Mouse (Mus musculus) lung, embryonic 14.5 days (tissue): Measurements from ENCODE around the gene Ppp2ca. TPM values are rescaled to one million over a fixed set of nuclear protein-coding genes. Genes with fewer than 3 reads are reported as not detected.
A peak's percentile ranks its signal among the peaks of the same experiment; 100 is the strongest.

ENCODE experiments used
- ATAC-seq: fragments of 200-750 bp; cut with Nextera tagmentation; 2 replicates; pipeline ENCODE4 v1.8.0; 2017; ENCODE audit warnings: mild to moderate bottlenecking, moderate TSS enrichment, moderate library complexity; ENCODE audit not compliant: insufficient read depth
- DNase-seq: peaks from one replicate; pipeline ENCODE4 v3.0.0-alpha.2; 2015
- H3K27ac ChIP-seq: fragments of 300-500 bp; sonication (generic); 2 replicates; pipeline ENCODE4 v1.5.1; 2014; ENCODE audit warnings: low read depth, mild to moderate bottlenecking, moderate library complexity
- H3K27me3 ChIP-seq: fragments of 300-500 bp; sonication (generic); 2 replicates; pipeline ENCODE4 v1.6.1; 2014; ENCODE audit warnings: low read length, control low read depth; ENCODE audit not compliant: insufficient read depth
- H3K36me3 ChIP-seq: fragments of 300-500 bp; sonication (generic); 2 replicates; pipeline ENCODE4 v1.6.1; 2014; ENCODE audit warnings: control low read depth; ENCODE audit not compliant: insufficient read depth
- H3K4me1 ChIP-seq: fragments of 300-500 bp; sonication (generic); 2 replicates; pipeline ENCODE4 v1.6.1; 2014; ENCODE audit warnings: antibody characterized with exemption, control low read depth; ENCODE audit not compliant: insufficient read depth
- H3K4me2 ChIP-seq: fragments of 300-500 bp; sonication (generic); 2 replicates; pipeline ENCODE4 v1.6.1; 2014; ENCODE audit warnings: mild to moderate bottlenecking
- H3K4me3 ChIP-seq: fragments of 300-500 bp; sonication (generic); 2 replicates; pipeline ENCODE4 v1.5.1; 2014; ENCODE audit warnings: low read depth, low read length
- H3K9ac ChIP-seq: fragments of 300-500 bp; sonication (generic); 2 replicates; pipeline ENCODE4 v1.6.1; 2014
- H3K9me3 ChIP-seq: fragments of 300-500 bp; sonication (generic); 2 replicates; pipeline ENCODE4 v1.6.1; 2016; ENCODE audit warnings: low read depth, low read length, control low read depth
- CTCF ChIP-seq: IDR thresholded peaks from 2 replicates; pipeline ENCODE4 v1.5.1; 2016; ENCODE audit warnings: antibody characterized with exemption, low read depth
- WGBS: fragments of 180-500 bp; shearing (Covaris S2); extraction: QIAGEN DNeasy Blood & Tissue Kit; methylation state at CpG from one replicate; pipeline ENCODE4 v1.1.7; 2014; 5-methylcytosine and 5-hydroxymethylcytosine counted together
- polyA plus RNA-seq: library from polyadenylated mRNA; unstranded; fragments of >200 nt; fragmentation: Nextera tagmentation; extraction: Ambion mirVana; gene quantifications from 2 replicates; pipeline ENCODE4 v1.2.1, GENCODE M21; 2014

Ppp2ca gene
- polyA plus RNA-seq = 94.0 and 95.3 TPM in 2 replicates

DNA sequence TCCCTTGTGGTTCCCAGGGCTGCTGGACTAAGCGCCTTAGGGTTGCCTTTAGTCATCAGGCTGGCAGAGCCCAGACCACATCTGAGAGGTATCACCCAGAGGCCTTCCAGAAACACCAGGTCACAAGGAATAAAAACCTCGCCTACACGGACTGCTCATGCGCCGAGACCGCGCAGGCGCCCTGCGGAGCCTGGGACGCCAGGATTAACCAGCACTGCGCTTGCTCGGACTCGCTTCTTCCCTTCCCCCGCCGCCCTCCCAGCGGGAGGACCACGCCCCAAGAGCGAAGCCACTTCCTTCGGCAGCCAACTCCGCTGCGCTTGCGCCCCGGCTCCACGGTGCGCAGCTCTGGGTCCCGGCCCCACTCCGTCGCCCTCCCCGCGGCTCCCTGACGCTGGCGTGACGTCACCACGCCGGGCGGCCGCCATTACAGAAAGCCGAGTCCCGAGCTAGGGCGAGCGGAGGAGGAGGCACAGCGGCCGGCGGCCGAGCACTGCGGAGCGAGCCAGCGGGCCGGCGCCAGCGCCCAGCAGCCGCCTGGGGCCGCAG lies at the start of gene Ppp2ca:
Ppp2ca (plus strand) TSS at position 284 of the 549 bp plus-strand sequence.
- under 1% methylated on average over 53 of the region's 53 CpGs for WGBS
- ATAC-seq (peak; percentile 98), DNase-seq (peak; percentile 100)
- H3K4me3 ChIP-seq = peak within 1 kb of the TSS; percentile 98
- H3K4me1 ChIP-seq = peaks cover 8% of the 10 kb centered on the region; the same call in 1 of the 2 replicates
- peak within 1 kb of the TSS; percentile 99 for H3K27ac ChIP-seq
- H3K9ac ChIP-seq = peak within 1 kb of the TSS; percentile 99
- TF ChIP-seq CTCF = no peak
- no peaks in the 10 kb centered on the region for H3K9me3 ChIP-seq
- H3K36me3 ChIP-seq = 0 out of 2 replicates have a peak, but pooled peaks cover 4% of the 10 kb centered on the region
- peak within 1 kb of the TSS; percentile 88 for H3K4me2 ChIP-seq
- H3K27me3 ChIP-seq = no peaks in the 10 kb centered on the region

DNA sequence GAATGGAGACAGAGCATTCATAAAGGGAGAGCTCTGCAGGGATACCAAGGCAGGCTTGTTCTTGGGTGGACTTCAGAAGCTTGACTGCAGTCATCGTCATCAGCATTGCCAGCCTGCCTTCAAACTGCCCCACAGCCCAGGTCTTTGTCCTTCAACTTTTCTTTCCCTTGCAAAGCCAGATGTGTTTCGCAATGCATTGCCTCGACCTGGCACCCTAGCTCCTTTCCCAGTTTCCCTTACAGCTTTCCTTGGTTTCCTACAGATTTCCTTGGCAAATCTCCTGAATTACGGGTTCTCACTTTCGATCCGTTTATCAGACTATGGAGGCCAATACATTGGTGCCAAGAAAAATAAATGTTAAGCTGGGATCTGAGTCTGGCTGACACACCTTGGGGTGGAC lies 45.1 kb upstream of the Ppp2ca start:
- no peak for TF ChIP-seq CTCF
- Histone ChIP-seq H3K9me3 (no peaks in the 10 kb centered on the region), H3K9ac (no peak overlapping the region), H3K27ac (no peak overlapping the region), H3K27me3 (no peaks in the 10 kb centered on the region), H3K4me2 (no peak overlapping the region), H3K4me3 (no peak overlapping the region), H3K4me1 (no peaks in the 10 kb centered on the region), H3K36me3 (no peaks in the 10 kb centered on the region)
- no peak for ATAC-seq
- 71% methylated on average over 6 of the region's 6 CpGs for WGBS
- DNase-seq = no peak

DNA sequence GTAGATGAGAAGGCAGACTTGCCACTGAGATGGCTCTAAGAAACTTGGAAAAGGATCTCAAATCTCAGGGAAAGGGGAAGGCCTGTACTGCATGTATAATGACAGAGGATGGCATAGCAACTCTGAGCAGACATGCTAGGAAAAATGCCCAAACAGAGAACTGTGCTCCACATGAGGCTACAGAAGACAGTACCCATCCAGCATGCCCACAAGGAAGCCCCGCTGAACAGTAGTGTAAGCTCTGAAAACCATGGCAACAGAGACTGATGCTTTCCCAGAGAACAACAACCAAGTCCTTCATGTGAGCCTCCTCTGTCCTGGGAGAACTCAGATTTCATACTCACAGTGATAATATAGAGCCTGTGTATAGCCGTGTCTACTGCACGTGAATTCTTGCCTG lies 43.8 kb upstream of the Ppp2ca start:
- Histone ChIP-seq H3K9ac (no peak overlapping the region), H3K4me3 (no peak overlapping the region), H3K36me3 (no peaks in the 10 kb centered on the region), H3K4me2 (no peak overlapping the region), H3K27me3 (no peaks in the 10 kb centered on the region), H3K27ac (no peak overlapping the region), H3K9me3 (no peaks in the 10 kb centered on the region), H3K4me1 (no peaks in the 10 kb centered on the region)
- WGBS = 85% methylated on average over 3 of the region's 3 CpGs
- TF ChIP-seq CTCF = no peak
- DNase-seq (no peak), ATAC-seq (no peak)

DNA sequence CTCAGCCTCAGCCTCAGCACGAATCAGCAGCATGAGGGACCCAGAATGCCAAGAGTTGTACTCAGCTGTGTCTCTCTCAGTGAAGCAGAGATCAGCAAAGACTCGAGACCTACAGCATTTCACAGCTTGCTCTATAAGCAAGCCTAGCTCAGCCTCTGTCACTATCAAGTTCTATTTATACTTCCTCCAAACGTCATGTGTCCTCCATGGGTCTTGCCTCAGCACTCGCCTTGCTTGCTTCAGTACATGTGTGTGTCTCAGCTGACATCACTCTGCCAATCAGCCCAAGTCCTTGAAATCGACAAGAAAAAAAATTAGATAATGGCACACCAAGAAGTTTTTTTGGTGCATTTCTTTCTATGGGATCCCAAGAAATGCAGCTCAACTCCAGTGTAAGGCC lies 42.3 kb upstream of the Ppp2ca start:
- Histone ChIP-seq H3K9ac (no peak overlapping the region), H3K4me1 (no peaks in the 10 kb centered on the region), H3K4me2 (no peak overlapping the region), H3K36me3 (no peaks in the 10 kb centered on the region), H3K27ac (no peak overlapping the region), H3K27me3 (no peaks in the 10 kb centered on the region), H3K9me3 (no peaks in the 10 kb centered on the region), H3K4me3 (no peak overlapping the region)
- WGBS = 61% methylated on average over 5 of the region's 5 CpGs
- ATAC-seq (no peak), DNase-seq (no peak)
- TF ChIP-seq CTCF = no peak

DNA sequence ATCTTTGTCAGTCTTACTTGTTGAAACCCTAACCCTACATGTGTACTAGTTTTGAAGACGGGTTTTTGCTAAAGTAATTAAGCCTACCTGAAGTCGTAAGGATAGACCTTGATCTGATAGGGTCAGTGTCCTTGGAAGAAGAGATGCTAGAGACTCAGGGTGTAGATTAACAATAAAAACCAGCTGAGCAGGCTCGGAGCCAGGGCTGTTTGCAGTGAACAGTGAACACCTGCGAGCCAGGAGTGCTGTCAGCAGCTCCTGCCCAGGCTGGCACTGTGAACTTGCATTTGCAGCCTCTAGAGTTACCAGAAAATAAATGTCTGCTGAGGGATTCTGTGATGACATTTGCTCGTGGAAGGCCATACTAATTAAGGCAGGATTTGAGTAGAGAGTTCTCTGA lies 39.5 kb upstream of the Ppp2ca start:
- DNase-seq (no peak), ATAC-seq (no peak)
- H3K27ac ChIP-seq = no peak overlapping the region
- H3K27me3 ChIP-seq = no peaks in the 10 kb centered on the region
- H3K4me3 ChIP-seq = no peak overlapping the region
- TF ChIP-seq CTCF = no peak
- H3K36me3 ChIP-seq = no peaks in the 10 kb centered on the region
- no peaks in the 10 kb centered on the region for H3K9me3 ChIP-seq
- WGBS = 54% methylated on average over 5 of the region's 5 CpGs
- no peak overlapping the region for H3K9ac ChIP-seq
- no peaks in the 10 kb centered on the region for H3K4me1 ChIP-seq
- no peak overlapping the region for H3K4me2 ChIP-seq

DNA sequence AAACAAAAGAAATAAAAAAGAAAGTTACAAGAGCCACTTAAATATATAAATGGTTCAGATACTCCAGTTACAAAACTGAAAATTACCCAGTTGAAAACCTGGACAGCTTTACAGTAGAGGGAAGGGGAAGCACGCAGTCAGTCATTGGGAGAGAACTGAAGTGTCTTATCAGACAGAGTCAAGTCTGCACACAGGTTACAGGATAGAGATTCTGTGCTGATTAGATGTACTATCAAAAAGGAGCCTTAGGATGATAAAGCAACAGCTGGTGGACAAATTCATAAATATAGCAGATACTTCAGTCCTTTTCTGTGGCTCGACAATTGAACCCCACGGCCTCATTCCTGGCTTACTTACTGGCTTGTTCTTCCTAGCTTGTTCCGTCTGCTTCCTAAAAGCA lies 38.2 kb upstream of the Ppp2ca start:
- no peak for TF ChIP-seq CTCF
- Histone ChIP-seq H3K4me2 (no peak overlapping the region), H3K4me3 (no peak overlapping the region), H3K9ac (no peak overlapping the region), H3K4me1 (no peaks in the 10 kb centered on the region), H3K27ac (no peak overlapping the region), H3K27me3 (no peaks in the 10 kb centered on the region), H3K9me3 (no peaks in the 10 kb centered on the region), H3K36me3 (no peaks in the 10 kb centered on the region)
- ATAC-seq (no peak), DNase-seq (no peak)
- WGBS = 89% methylated on average over 4 of the region's 4 CpGs

DNA sequence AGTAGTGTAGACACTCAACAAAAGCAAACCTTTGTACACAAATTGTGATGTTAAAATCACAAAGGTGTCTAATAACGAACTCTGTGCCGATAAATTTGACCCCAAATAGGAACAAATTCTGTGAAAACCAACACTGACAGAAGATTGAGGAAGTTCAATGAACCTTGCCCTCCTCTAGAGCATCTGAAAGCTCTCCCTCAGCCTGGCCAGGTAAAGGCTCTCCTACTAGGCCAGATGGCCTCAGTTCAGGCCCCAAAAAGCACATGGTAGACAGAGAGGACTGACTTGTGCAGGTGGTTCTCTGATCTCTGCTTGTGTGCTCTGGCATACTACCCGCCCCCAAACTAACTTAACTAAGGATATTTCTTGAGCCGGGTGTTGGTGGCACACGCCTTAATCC lies 36.1 kb upstream of the Ppp2ca start:
- no peaks in the 10 kb centered on the region for H3K9me3 ChIP-seq
- DNase-seq = no peak
- no peak overlapping the region for H3K4me3 ChIP-seq
- no peaks in the 10 kb centered on the region for H3K4me1 ChIP-seq
- no peaks in the 10 kb centered on the region for H3K27me3 ChIP-seq
- H3K4me2 ChIP-seq = no peak overlapping the region
- no peak overlapping the region for H3K27ac ChIP-seq
- ATAC-seq = no peak
- H3K9ac ChIP-seq = no peak overlapping the region
- WGBS = 90% methylated on average over 5 of the region's 5 CpGs
- no peak for TF ChIP-seq CTCF
- H3K36me3 ChIP-seq = no peaks in the 10 kb centered on the region
